Mouse (Mus musculus): ENCODE data around the gene Mcm5. TPM values are rescaled to one million over a fixed set of nuclear protein-coding genes. Genes with fewer than 3 reads are reported as not detected.

The Mcm5 gene
- polyA plus RNA-seq (2015; fragmentation: Nextera tagmentation; extraction: Ambion mirVana), result 61.9 and 67.1 TPM in 2 replicates

DNA sequence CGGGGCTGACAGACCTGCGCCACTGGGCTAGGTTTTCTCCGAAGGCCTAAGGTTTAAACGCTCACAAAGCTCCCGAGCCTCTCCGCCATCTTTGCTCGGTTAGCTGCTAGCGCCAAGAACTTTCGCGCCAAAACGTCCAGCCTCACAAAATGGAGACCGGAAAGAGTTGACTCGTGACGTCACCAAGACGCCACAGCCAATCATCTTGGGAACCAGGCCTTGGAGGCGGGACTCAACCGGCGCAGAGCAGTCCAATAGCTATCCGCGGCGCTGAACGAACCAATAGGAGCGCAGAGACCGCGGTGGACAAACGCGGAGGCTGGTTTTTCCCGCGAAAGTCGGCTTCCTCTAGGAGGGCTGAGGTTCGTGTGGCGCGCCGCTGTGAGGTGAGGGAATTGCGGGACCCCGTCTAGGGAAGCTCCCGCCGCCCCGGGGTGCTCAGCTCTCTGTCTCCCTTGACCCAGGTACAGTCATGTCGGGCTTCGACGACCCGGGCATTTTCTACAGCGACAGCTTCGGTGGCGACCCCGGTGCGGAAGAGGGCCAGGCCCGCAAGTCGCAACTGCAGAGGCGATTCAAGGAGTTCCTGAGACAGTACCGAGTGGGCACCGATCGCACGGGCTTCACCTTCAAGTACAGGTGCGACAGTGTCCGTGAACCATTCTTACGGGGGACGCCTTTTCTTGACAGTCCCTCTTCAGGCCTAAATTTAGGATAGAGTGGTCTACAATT lies at the start of gene Mcm5:
Mcm5 (plus strand) TSS at position 334 of the 732 bp plus-strand sequence.
- ATAC-seq, result peak; percentile 99
- peak within 1 kb of the TSS; percentile 89 for H3K27ac ChIP-seq (ENCODE audit: low read length)
- no peaks in the 10 kb centered on the region for H3K36me3 ChIP-seq (ENCODE audit: control insufficient read depth, insufficient read depth)
- H3K4me2 ChIP-seq (ENCODE audit: low read length), result peak within 1 kb of the TSS; percentile 85
- peak within 1 kb of the TSS; percentile 78 for H3K4me3 ChIP-seq (replicated peaks; ENCODE audit: low read length)
- peak within 1 kb of the TSS; percentile 81 for H3K9ac ChIP-seq (replicated peaks; ENCODE audit: low read depth, low read length)
- under 1% methylated on average over 59 of the region's 59 CpGs for WGBS
- H3K9me3 ChIP-seq (ENCODE audit: control insufficient read depth, low read length), result no peaks in the 10 kb centered on the region
- H3K4me1 ChIP-seq (replicated peaks; ENCODE audit: control insufficient read depth, insufficient read depth, low read length), result peaks cover 11% of the 10 kb centered on the region
- H3K27me3 ChIP-seq (replicated peaks; ENCODE audit: control insufficient read depth, insufficient read depth, low read length), result no peaks in the 10 kb centered on the region

DNA sequence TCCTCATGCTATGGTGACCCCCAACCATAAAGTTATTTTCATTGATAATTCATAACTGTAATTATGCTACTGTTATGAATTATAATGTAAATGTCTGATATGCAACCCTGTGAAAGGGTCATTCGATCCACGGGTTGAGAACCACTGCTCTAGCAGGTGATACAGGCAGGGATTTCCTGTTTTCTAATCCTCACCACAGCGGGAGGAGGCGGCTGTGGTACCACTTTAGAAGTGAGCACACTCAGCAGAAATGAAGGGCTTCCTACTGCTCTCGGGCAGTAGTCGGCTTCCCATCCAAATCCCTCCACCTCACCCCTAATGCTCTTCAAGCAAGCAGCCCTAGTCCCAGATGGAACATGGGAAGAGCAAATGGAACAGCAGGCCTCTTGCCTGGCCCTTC lies 49.3 kb upstream of the Mcm5 start:
- H3K36me3 ChIP-seq (ENCODE audit: control insufficient read depth, insufficient read depth), result no peaks in the 10 kb centered on the region
- WGBS, result 83% methylated on average over 6 of the region's 6 CpGs
- no peak overlapping the region for H3K4me3 ChIP-seq (replicated peaks; ENCODE audit: low read length)
- no peak overlapping the region for H3K27ac ChIP-seq (ENCODE audit: low read length)
- no peaks in the 10 kb centered on the region for H3K9me3 ChIP-seq (ENCODE audit: control insufficient read depth, low read length)
- H3K9ac ChIP-seq (replicated peaks; ENCODE audit: low read depth, low read length), result no peak overlapping the region
- no peak overlapping the region for H3K4me2 ChIP-seq (ENCODE audit: low read length)
- no peak for ATAC-seq
- no peaks in the 10 kb centered on the region for H3K4me1 ChIP-seq (replicated peaks; ENCODE audit: control insufficient read depth, insufficient read depth, low read length)
- no peaks in the 10 kb centered on the region for H3K27me3 ChIP-seq (replicated peaks; ENCODE audit: control insufficient read depth, insufficient read depth, low read length)

DNA sequence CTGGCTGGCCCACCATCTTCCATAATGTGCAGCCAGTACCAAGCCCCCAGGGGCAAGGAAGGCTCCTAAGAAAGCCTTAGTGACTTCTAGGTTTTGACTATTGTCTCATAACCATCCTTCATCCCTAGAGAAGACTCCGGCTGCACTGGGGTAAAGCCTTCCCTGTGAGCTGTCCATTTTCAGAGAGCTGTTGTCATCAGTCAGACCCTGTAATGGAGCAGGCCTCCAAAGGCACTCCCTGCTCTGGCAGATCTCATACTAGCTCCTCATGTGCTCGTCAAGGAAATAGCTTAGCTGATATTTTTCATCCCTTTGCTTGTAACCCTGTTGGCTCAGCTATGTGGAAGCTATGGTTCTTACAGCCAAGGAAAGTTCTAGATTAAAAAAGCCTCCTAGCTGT lies 48.6 kb upstream of the Mcm5 start:
- H3K9me3 ChIP-seq (ENCODE audit: control insufficient read depth, low read length), result no peaks in the 10 kb centered on the region
- 90% methylated on average over 2 of the region's 2 CpGs for WGBS
- no peak overlapping the region for H3K27ac ChIP-seq (ENCODE audit: low read length)
- H3K4me1 ChIP-seq (replicated peaks; ENCODE audit: control insufficient read depth, insufficient read depth, low read length), result no peaks in the 10 kb centered on the region
- no peak overlapping the region for H3K4me2 ChIP-seq (ENCODE audit: low read length)
- H3K27me3 ChIP-seq (replicated peaks; ENCODE audit: control insufficient read depth, insufficient read depth, low read length), result no peaks in the 10 kb centered on the region
- no peak overlapping the region for H3K9ac ChIP-seq (replicated peaks; ENCODE audit: low read depth, low read length)
- no peak for ATAC-seq
- H3K4me3 ChIP-seq (replicated peaks; ENCODE audit: low read length), result no peak overlapping the region
- H3K36me3 ChIP-seq (ENCODE audit: control insufficient read depth, insufficient read depth), result no peaks in the 10 kb centered on the region

DNA sequence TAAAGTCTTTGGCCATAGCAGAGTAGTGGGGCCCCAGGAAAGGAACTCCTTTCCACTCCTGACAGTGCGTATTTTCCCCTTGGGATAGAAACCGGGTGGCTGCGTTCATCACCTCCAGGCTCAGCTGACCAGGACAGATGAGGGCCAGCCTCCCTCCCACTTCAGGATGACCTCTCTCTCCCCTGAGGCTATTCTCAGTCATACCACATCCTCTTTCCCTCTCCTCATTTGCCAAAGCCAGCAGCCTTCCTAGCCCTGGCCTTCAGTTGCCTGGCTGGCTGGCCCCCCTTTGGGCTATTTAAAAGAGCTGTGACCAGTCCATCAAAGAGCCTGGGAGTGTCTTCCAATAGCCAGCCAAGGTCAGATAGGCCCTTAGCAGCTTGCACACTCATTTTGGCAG lies 46.1 kb upstream of the Mcm5 start:
- Histone ChIP-seq H3K9ac (replicated peaks; ENCODE audit: low read depth, low read length) (no peak overlapping the region), H3K4me2 (ENCODE audit: low read length) (no peak overlapping the region), H3K27ac (ENCODE audit: low read length) (no peak overlapping the region), H3K4me3 (replicated peaks; ENCODE audit: low read length) (no peak overlapping the region), H3K9me3 (ENCODE audit: control insufficient read depth, low read length) (no peaks in the 10 kb centered on the region), H3K36me3 (ENCODE audit: control insufficient read depth, insufficient read depth) (no peaks in the 10 kb centered on the region), H3K4me1 (replicated peaks; ENCODE audit: control insufficient read depth, insufficient read depth, low read length) (no peaks in the 10 kb centered on the region), H3K27me3 (replicated peaks; ENCODE audit: control insufficient read depth, insufficient read depth, low read length) (no peaks in the 10 kb centered on the region)
- no peak for ATAC-seq
- 91% methylated on average over 3 of the region's 3 CpGs for WGBS

DNA sequence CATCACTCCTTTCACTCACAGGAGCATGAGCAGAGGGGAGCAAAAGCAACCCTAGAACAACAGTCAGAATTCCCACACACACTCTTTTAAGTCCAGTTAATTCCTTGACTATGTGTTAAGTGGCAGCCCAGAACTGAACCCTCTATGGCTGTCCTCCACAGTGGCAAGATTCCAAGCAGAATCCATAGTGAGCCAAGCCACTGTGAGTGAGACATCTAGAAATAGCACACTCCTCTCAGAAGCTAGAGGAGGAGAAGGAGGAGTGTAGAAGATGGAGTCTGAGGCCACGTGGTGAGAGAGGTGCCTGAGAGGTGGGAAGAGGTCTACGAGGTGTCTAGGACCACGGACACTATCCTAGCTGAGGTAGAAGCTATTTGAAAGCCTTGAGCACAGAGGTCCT lies 44.6 kb upstream of the Mcm5 start:
- no peak for ATAC-seq
- Histone ChIP-seq H3K4me3 (replicated peaks; ENCODE audit: low read length) (no peak overlapping the region), H3K4me2 (ENCODE audit: low read length) (no peak overlapping the region), H3K27ac (ENCODE audit: low read length) (no peak overlapping the region), H3K4me1 (replicated peaks; ENCODE audit: control insufficient read depth, insufficient read depth, low read length) (no peaks in the 10 kb centered on the region), H3K9me3 (ENCODE audit: control insufficient read depth, low read length) (no peaks in the 10 kb centered on the region), H3K9ac (replicated peaks; ENCODE audit: low read depth, low read length) (no peak overlapping the region), H3K36me3 (ENCODE audit: control insufficient read depth, insufficient read depth) (no peaks in the 10 kb centered on the region), H3K27me3 (replicated peaks; ENCODE audit: control insufficient read depth, insufficient read depth, low read length) (no peaks in the 10 kb centered on the region)
- 80% methylated on average over 3 of the region's 3 CpGs for WGBS

DNA sequence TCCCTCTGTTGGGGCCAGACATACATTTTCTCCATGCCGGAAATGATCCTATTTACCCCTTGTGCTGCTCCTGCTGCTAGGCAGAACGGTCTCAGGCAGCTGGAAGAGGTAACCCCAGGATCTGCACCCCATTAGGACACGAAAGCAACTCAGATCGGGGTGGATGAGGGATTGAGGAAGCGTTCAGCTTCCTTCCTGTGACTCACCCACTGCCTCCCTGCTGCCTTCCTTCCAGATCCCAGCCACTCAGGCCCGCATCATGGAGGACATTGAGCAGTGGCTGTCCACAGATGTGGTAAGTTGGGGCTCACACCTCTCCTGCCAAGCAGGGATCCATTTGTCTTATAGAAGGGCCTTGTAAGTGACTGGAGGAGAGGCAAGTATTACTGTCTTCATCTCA lies 42.1 kb upstream of the Mcm5 start:
- ATAC-seq, result no peak
- Histone ChIP-seq H3K9me3 (ENCODE audit: control insufficient read depth, low read length) (no peaks in the 10 kb centered on the region), H3K9ac (replicated peaks; ENCODE audit: low read depth, low read length) (no peak overlapping the region), H3K4me2 (ENCODE audit: low read length) (no peak overlapping the region), H3K27ac (ENCODE audit: low read length) (no peak overlapping the region), H3K27me3 (replicated peaks; ENCODE audit: control insufficient read depth, insufficient read depth, low read length) (no peaks in the 10 kb centered on the region), H3K4me1 (replicated peaks; ENCODE audit: control insufficient read depth, insufficient read depth, low read length) (no peaks in the 10 kb centered on the region), H3K4me3 (replicated peaks; ENCODE audit: low read length) (no peak overlapping the region), H3K36me3 (ENCODE audit: control insufficient read depth, insufficient read depth) (no peaks in the 10 kb centered on the region)
- 87% methylated on average over 6 of the region's 6 CpGs for WGBS

DNA sequence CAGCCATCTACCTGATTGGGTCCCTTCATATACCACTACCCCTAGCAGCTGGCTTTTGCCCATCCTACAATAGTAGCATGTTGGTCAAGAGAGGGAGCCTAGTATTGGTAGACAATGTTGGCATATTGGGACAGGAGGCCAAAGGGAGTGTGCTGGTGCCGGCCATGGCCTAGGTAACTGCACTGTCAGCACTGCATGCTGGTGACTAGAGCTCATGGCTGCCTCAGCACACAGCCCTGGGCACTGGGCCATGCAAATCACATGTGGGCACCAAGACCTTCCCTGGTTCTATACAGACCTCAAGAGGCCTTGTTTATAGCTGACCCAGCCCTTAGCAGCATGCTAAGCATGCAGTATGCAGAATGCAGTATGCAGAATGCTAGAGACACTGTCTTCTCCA lies 39.1 kb upstream of the Mcm5 start:
- Histone ChIP-seq H3K4me2 (ENCODE audit: low read length) (no peak overlapping the region), H3K9ac (replicated peaks; ENCODE audit: low read depth, low read length) (no peak overlapping the region), H3K4me1 (replicated peaks; ENCODE audit: control insufficient read depth, insufficient read depth, low read length) (no peaks in the 10 kb centered on the region), H3K27me3 (replicated peaks; ENCODE audit: control insufficient read depth, insufficient read depth, low read length) (no peaks in the 10 kb centered on the region), H3K4me3 (replicated peaks; ENCODE audit: low read length) (no peak overlapping the region), H3K9me3 (ENCODE audit: control insufficient read depth, low read length) (no peaks in the 10 kb centered on the region), H3K36me3 (ENCODE audit: control insufficient read depth, insufficient read depth) (no peaks in the 10 kb centered on the region), H3K27ac (ENCODE audit: low read length) (no peak overlapping the region)
- 82% methylated on average over 1 of the region's 1 CpGs for WGBS
- no peak; the same call in 1 of the 2 replicates for ATAC-seq

DNA sequence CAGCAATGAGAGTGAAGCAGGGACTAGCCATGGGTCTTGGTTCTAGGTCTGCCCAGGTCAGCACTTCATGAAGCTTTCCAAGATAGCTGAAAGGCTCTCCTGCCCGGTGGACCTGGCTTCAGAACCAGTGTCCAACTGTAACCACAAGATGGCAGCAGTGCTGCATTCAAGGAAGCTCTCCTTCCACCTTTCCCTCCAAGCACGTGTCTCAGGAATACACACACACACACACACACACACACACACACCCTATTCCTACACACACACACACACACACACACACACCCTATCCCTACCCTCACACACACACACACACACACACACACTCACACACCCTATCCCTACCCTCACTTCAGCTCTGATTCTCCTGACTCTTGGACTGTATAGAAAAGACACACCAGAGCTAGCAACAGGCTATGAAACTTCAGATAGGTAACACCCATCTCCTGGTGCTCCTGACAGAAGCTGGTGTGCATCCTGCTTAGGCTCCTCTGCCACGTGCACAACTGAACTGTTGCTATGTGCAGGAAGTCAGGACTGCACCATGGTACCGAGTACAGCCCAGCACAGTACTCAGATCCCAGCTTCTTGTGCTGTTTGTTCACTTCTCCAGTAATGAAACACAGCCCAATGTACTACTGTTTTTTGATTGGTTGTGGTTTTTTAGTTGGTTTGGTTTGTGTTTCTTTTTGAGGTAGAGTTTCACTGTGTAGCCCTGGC lies 37.6 kb upstream of the Mcm5 start:
- Histone ChIP-seq H3K9me3 (ENCODE audit: control insufficient read depth, low read length) (no peaks in the 10 kb centered on the region), H3K4me1 (replicated peaks; ENCODE audit: control insufficient read depth, insufficient read depth, low read length) (no peaks in the 10 kb centered on the region), H3K4me2 (ENCODE audit: low read length) (no peak overlapping the region), H3K4me3 (replicated peaks; ENCODE audit: low read length) (no peak overlapping the region), H3K36me3 (ENCODE audit: control insufficient read depth, insufficient read depth) (no peaks in the 10 kb centered on the region), H3K9ac (replicated peaks; ENCODE audit: low read depth, low read length) (no peak overlapping the region), H3K27ac (ENCODE audit: low read length) (no peak overlapping the region), H3K27me3 (replicated peaks; ENCODE audit: control insufficient read depth, insufficient read depth, low read length) (no peaks in the 10 kb centered on the region)
- peak; percentile 87 for ATAC-seq
- 20% methylated on average over 4 of the region's 4 CpGs for WGBS

DNA sequence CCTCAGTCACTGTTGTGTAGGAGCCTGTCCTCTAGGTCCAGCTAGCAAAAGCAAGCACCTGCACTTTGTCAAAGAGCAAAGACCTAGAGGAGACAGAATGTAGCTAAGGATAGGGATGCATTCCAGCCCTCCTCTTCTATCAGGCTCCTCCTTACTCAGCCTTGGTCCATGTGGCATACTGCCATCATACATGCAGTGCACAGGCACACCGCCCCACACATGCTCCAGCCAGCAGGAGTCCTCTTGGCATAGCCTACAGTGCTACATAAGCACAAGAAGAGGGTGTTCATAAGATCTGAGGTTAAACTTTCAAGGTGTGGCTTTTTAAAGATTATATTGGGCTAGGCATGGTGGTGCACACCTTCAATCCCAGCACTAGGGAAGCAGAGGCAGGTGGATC lies 34.5 kb upstream of the Mcm5 start:
- Histone ChIP-seq H3K27ac (ENCODE audit: low read length) (no peak overlapping the region), H3K4me2 (ENCODE audit: low read length) (no peak overlapping the region), H3K9me3 (ENCODE audit: control insufficient read depth, low read length) (no peaks in the 10 kb centered on the region), H3K27me3 (replicated peaks; ENCODE audit: control insufficient read depth, insufficient read depth, low read length) (no peaks in the 10 kb centered on the region), H3K9ac (replicated peaks; ENCODE audit: low read depth, low read length) (no peak overlapping the region), H3K36me3 (ENCODE audit: control insufficient read depth, insufficient read depth) (no peaks in the 10 kb centered on the region), H3K4me1 (replicated peaks; ENCODE audit: control insufficient read depth, insufficient read depth, low read length) (no peaks in the 10 kb centered on the region), H3K4me3 (replicated peaks; ENCODE audit: low read length) (no peak overlapping the region)
- no peak for ATAC-seq
- 84% methylated on average over 1 of the region's 1 CpGs for WGBS
